Mouse (Mus musculus) ES-CJ7 (cell line): ENCODE measurements around the gene Hnrnph1.
"Not testable (repeated sequence)": the region's sequence is repeated elsewhere in the genome, so short reads cannot be mapped to it uniquely, and the experiment has no call there.

ENCODE experiments used
- DNase-seq: peaks from one replicate; pipeline ENCODE4 v3.0.0; 2011; ENCODE audit warnings: low read depth, low spot score

Hnrnph1 gene

GRCm38 (mm10) chr11:50376911-50377891 is at the start of gene Hnrnph1:
Gene Hnrnph1, plus strand, starts transcription at chr11:50376990.
- DNase-seq, result peak; percentile 100

GRCm38 (mm10) chr11:50328075-50328625 is 48.6 kb upstream of the Hnrnph1 start:
- no peak for DNase-seq

GRCm38 (mm10) chr11:50329378-50329777 is 47.4 kb upstream of the Hnrnph1 start:
- no peak for DNase-seq

- DNase-seq, result no peak
Observed at GRCm38 (mm10) chr11:50333181-50333580, 43.6 kb upstream of the Hnrnph1 start.

GRCm38 (mm10) chr11:50336126-50336525 is 40.7 kb upstream of the Hnrnph1 start:
- no peak for DNase-seq

- no peak for DNase-seq
Observed at GRCm38 (mm10) chr11:50336891-50337290, 39.9 kb upstream of the Hnrnph1 start.

- no peak for DNase-seq
Observed at GRCm38 (mm10) chr11:50345486-50345885, 31.3 kb upstream of the Hnrnph1 start.

GRCm38 (mm10) chr11:50346256-50347032 is 30.3 kb upstream of the Hnrnph1 start:
- DNase-seq, result peak; percentile 41

- DNase-seq, result no peak
Observed at GRCm38 (mm10) chr11:50352177-50352576, 24.6 kb upstream of the Hnrnph1 start.

- DNase-seq, result peak; percentile 30
Observed at GRCm38 (mm10) chr11:50354162-50354561, 22.6 kb upstream of the Hnrnph1 start, which contains the start of gene Cby3. Gene Cby3, plus strand, starts transcription at chr11:50354462.

GRCm38 (mm10) chr11:50354851-50355250 is 21.9 kb upstream of the Hnrnph1 start:
- DNase-seq, result no peak

- DNase-seq, result no peak
Observed at GRCm38 (mm10) chr11:50355395-50355794, 21.4 kb upstream of the Hnrnph1 start.

GRCm38 (mm10) chr11:50358950-50359861 is 17.6 kb upstream of the Hnrnph1 start:
- peak; percentile 93 for DNase-seq

- DNase-seq, result not testable (repeated sequence)
Observed at GRCm38 (mm10) chr11:50361282-50361681, 15.5 kb upstream of the Hnrnph1 start.

- peak; percentile 84 for DNase-seq
Observed at GRCm38 (mm10) chr11:50364548-50364947, 12.2 kb upstream of the Hnrnph1 start.

GRCm38 (mm10) chr11:50365322-50365721 is 11.5 kb upstream of the Hnrnph1 start:
- DNase-seq, result no peak

- DNase-seq, result no peak
Observed at GRCm38 (mm10) chr11:50367531-50367930, 9.3 kb upstream of the Hnrnph1 start.

- no peak for DNase-seq
Observed at GRCm38 (mm10) chr11:50369360-50369911, 7.4 kb upstream of the Hnrnph1 start.

GRCm38 (mm10) chr11:50370969-50371368 is 5.8 kb upstream of the Hnrnph1 start:
- DNase-seq, result no peak

GRCm38 (mm10) chr11:50371399-50371841 is 5.4 kb upstream of the Hnrnph1 start:
- peak; percentile 82 for DNase-seq
